Mouse (Mus musculus): ENCODE measurements around the gene Zdhhc12.

- TF ChIP-seq GATA1 (IDR thresholded peaks at IDR 0.05; ENCODE audit: low read length) (no peak), TAL1 (IDR thresholded peaks at IDR 0.05; ENCODE audit: low read length) (peak; percentile 22; the same call in 1 of the 3 replicates)
Observed at GRCm38 (mm10) chr2:30111500-30111899, 18.1 kb upstream of the Zdhhc12 start.
